Mouse (Mus musculus): ENCODE results near the gene Gm4869. TPM values are rescaled to one million over a fixed set of nuclear protein-coding genes. Genes with fewer than 3 reads are reported as not detected.

The Gm4869 gene
- total RNA-seq, 2 experiments from 2014 or later: not detected

DNA sequence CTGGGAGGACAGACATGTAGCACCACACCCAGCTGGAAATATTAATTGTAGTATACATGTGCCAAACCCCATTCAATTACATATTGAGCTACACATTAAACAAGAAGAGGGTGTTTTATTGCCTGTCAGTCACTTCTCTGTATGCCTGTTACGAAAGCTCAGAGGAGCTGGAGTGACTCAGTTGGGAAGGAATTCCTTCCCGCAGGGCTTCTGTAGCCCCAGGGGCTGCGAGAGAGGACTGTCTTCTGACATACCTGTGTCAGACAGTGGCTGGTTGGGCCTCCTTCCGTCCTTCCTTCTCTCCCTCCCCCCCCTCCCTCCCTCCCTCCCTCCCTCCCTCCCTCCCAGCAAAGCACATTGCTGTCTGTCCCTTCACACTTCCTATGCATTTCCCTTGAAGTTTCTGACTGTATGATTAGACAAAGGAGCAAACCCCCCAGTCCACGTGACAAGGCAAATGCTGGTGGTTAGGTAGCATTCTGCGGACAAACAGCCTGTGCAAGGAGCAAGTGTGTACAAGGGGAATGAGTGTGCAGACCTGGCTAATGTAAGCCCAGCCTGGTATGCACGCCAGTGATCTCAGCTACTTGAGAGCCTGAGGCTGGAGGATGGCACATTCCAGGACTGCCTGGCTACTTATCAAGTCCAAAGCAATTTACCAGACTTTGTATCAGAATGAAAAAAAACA lies 69.5 kb downstream of the Gm4869 start:
- no peak for ATAC-seq (replicated peaks; ENCODE audit: poor library complexity, severe bottlenecking)

- no peak for ATAC-seq (replicated peaks; ENCODE audit: poor library complexity, severe bottlenecking)
Measured at GRCm38 (mm10) chr5:140517159-140517920, 71.9 kb downstream of the Gm4869 start.

DNA sequence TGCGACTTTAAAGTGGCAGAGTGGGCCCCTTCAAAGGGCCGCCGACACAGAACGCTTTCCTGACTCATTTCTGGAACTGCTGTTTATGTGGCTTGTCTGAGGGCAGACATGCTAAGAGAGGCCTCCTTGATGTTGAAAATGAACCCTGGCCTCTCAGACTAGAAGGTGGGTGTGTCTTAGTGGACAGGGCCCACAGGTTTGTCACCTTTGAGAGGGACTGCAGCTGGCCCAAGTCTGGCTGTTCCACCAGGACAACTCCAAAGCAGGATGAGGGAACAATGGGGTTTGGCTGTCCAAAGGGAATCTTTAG lies 72.4 kb downstream of the Gm4869 start:
- ATAC-seq (replicated peaks; ENCODE audit: poor library complexity, severe bottlenecking): no peak

DNA sequence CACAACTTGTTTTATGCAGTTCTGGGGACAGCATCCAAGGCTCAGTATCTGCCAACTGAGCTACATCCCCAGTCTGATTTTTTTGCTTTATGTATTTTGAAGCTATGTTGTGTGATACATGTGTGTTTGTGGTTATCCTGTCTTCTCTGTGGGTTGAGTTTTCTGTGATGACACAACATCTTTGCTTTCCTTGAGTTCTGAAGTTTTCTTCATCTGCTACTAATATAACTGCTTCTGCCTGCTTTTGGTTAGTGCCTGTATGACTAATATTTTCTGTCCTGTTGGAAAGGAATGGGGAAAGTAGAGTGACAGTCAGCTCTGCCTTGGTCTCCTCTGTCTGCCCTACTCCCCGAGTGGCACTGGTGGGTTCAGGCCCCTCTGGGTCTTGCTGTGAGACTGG lies 75.8 kb downstream of the Gm4869 start:
- ATAC-seq (replicated peaks; ENCODE audit: poor library complexity, severe bottlenecking): no peak

DNA sequence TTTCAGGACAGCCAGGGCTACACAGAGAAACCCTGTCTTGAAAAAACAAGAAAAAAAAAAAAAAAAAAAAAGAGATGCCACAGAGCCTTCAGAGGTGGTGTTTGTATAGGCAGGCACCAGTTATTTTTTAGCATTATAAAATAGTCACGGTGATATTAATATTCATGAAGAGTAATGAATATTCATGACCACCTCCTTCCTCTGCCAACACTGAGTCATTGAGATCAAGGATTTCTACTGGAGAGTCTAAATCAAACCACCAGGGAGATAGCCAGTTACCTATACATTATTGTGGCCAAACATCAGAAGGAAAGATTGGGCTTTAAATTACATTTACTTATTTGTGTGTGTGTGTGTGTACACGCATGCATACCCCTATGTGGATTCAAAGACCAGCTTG lies 81.3 kb downstream of the Gm4869 start:
- ATAC-seq (replicated peaks; ENCODE audit: poor library complexity, severe bottlenecking): no peak

DNA sequence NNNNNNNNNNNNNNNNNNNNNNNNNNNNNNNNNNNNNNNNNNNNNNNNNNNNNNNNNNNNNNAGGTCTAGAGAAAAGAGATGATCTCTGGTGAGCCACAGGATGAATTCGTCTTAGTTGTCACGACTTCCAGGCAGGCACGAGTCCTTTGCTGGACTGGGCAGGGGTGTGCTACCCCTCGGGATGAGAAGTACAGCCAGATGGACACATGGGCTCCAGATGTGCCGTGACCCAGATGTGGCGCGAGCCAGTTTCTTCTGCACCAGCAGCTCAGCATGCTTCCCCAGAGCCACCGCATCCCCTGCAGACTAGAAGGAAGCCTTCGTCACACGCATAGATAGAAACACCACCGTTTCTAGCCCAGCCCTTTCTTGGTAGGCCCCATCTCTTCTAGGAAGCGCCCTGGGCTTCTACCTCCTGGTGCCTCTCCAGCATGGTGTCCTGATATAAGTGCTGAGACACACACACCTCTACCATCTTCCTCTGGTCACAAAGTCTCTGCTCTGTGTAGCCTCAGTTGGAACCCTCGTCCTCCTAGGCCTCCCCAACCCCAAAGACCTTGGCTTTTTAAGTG lies 92.8 kb downstream of the Gm4869 start:
- ATAC-seq (replicated peaks; ENCODE audit: poor library complexity, severe bottlenecking): no peak

GRCm38 (mm10) chr5:140540106-140540505 lies 94.7 kb downstream of the Gm4869 start:
- peak; percentile 85 for ATAC-seq (replicated peaks; ENCODE audit: poor library complexity, severe bottlenecking)

DNA sequence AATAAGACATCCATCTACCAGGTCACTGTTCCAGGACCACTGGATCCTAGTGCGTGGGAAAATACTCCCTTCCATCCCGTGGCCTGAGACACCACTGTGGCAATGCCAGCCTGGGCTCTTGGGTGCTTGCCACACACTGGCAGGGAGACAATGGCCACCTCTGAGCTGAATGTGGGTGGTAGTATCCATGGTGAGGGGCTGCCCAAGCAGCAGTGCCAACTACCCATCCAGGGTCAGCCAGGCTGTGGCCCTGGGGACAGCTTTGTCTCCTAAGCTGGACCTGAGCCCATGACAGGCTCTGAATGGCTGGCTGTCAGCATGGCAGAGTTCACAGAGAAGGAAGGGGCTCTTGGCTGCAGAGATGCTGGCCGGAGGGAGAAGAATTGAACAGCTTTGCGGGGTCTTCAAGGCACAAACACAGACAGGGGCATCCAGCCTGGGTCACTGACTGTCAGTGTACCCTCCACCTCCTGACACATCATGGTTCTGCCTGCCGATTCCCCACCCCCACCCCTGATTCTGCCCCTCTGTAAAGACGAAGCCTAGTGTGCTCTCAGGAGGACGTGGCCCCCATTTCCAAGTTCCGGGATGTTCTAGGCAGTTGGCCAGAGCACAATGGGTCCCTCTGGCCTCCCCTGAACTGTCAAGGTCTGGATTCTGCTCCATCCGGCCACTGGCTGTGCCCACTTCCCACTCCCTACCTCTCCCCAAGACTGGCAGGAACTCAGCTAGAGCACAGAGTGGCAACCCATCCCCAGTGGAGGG lies 97.5 kb downstream of the Gm4869 start:
- ATAC-seq (replicated peaks; ENCODE audit: poor library complexity, severe bottlenecking): no peak

Other genes with a start within 250 kb of the Gm4869 start
- gene Mad1l1, start 124.1 kb upstream of the Gm4869 start, total RNA-seq (2014; fragmentation: Nextera tagmentation): 18.3 and 24.4 TPM in 2 replicates
- gene Mad1l1, start 124.1 kb upstream of the Gm4869 start, total RNA-seq (2017): 53.6 and 61.0 TPM in 2 replicates
- gene Nudt1, start 124.0 kb upstream of the Gm4869 start, total RNA-seq (2014; fragmentation: Nextera tagmentation): 40.7 and 43.1 TPM in 2 replicates
- 42.0 and 49.1 TPM in 2 replicates for gene Nudt1, start 124.0 kb upstream of the Gm4869 start, total RNA-seq (2017)
- gene Mrm2, start 113.7 kb upstream of the Gm4869 start, total RNA-seq (2014; fragmentation: Nextera tagmentation): 6.3 and 11.2 TPM in 2 replicates
- 7.7 and 9.3 TPM in 2 replicates for gene Mrm2, start 113.7 kb upstream of the Gm4869 start, total RNA-seq (2017)
- gene Snx8, start 56.4 kb upstream of the Gm4869 start, total RNA-seq (2014; fragmentation: Nextera tagmentation): 8.9 and 12.8 TPM in 2 replicates
- gene Snx8, start 56.4 kb upstream of the Gm4869 start, total RNA-seq (2017): 7.3 and 9.1 TPM in 2 replicates
- 237 and 268 TPM in 2 replicates for gene Eif3b, start 26.3 kb upstream of the Gm4869 start, total RNA-seq (2014; fragmentation: Nextera tagmentation)
- gene Eif3b, start 26.3 kb upstream of the Gm4869 start, total RNA-seq (2017): 200 and 239 TPM in 2 replicates
- gene Chst12, start 59.9 kb downstream of the Gm4869 start, total RNA-seq (2014; fragmentation: Nextera tagmentation): 79.1 and 85.4 TPM in 2 replicates
- 30.2 and 30.3 TPM in 2 replicates for gene Chst12, start 59.9 kb downstream of the Gm4869 start, total RNA-seq (2017)
- not detected in 2 replicates for gene Grifin, start 119.4 kb downstream of the Gm4869 start, total RNA-seq (2014; fragmentation: Nextera tagmentation)
- not detected in 2 replicates for gene Grifin, start 119.4 kb downstream of the Gm4869 start, total RNA-seq (2017)
- gene Lfng, start 161.7 kb downstream of the Gm4869 start, total RNA-seq (2014; fragmentation: Nextera tagmentation): 8.2 and 9.9 TPM in 2 replicates
- gene Lfng, start 161.7 kb downstream of the Gm4869 start, total RNA-seq (2017): 1.9 and 14.6 TPM in 2 replicates
- gene Ttyh3, start 203.4 kb downstream of the Gm4869 start, total RNA-seq (2014; fragmentation: Nextera tagmentation): 42.0 and 47.9 TPM in 2 replicates
- gene Ttyh3, start 203.4 kb downstream of the Gm4869 start, total RNA-seq (2017): 8.7 and 9.2 TPM in 2 replicates